Mouse (Mus musculus): ENCODE measurements around the gene Abcg1. TPM values are rescaled to one million over a fixed set of nuclear protein-coding genes. Genes with fewer than 3 reads are reported as not detected.

Abcg1 gene
- polyA plus RNA-seq, 1 experiment from 2014 or later: 8.9 TPM

GRCm38 (mm10) chr17:31145998-31146397 is 88.5 kb downstream of the Abcg1 start:
- ATAC-seq (no peak), DNase-seq (no peak)
- TF ChIP-seq EP300 (IDR thresholded peaks at IDR 0.05; ENCODE audit: low read depth): no peak
- no peak for TF ChIP-seq CTCF (IDR thresholded peaks at IDR 0.05; ENCODE audit: low read depth)
- Histone ChIP-seq H3K4me3 (ENCODE audit: low read depth, low read length) (no peak overlapping the region), H3K27ac (ENCODE audit: low read depth) (no peak overlapping the region), H3K9ac (replicated peaks) (no peak overlapping the region), H3K9me3 (ENCODE audit: low read length) (no peaks in the 10 kb centered on the region), H3K27me3 (ENCODE audit: insufficient read depth, low read length) (no peaks in the 10 kb centered on the region), H3K4me2 (ENCODE audit: low read depth, low read length) (no peak overlapping the region), H3K36me3 (replicated peaks; ENCODE audit: insufficient read depth, low read length) (no peaks in the 10 kb centered on the region), H3K4me1 (ENCODE audit: insufficient read depth) (no peaks in the 10 kb centered on the region)
- WGBS (ENCODE audit: insufficient replicate concordance): 50% methylated on average over 9 of the region's 9 CpGs

- WGBS (ENCODE audit: insufficient replicate concordance): 43% methylated on average over 5 of the region's 5 CpGs
- Histone ChIP-seq H3K4me2 (ENCODE audit: low read depth, low read length) (peak overlapping the region; percentile 63), H3K9me3 (ENCODE audit: low read length) (no peaks in the 10 kb centered on the region), H3K27ac (ENCODE audit: low read depth) (peak overlapping the region; percentile 72), H3K4me3 (ENCODE audit: low read depth, low read length) (0 out of 2 replicates have a peak overlapping the region, but pooled peaks have one; percentile 11), H3K27me3 (ENCODE audit: insufficient read depth, low read length) (no peaks in the 10 kb centered on the region), H3K36me3 (replicated peaks; ENCODE audit: insufficient read depth, low read length) (no peaks in the 10 kb centered on the region), H3K9ac (replicated peaks) (no peak overlapping the region), H3K4me1 (ENCODE audit: insufficient read depth) (peaks cover 5% of the 10 kb centered on the region; the same call in 1 of the 2 replicates)
- ATAC-seq (peak; percentile 97), DNase-seq (peak; percentile 57)
- TF ChIP-seq CTCF (IDR thresholded peaks at IDR 0.05; ENCODE audit: low read depth) (no peak), EP300 (IDR thresholded peaks at IDR 0.05; ENCODE audit: low read depth) (no peak)
These were observed 95.0 kb downstream of the Abcg1 start for GRCm38 (mm10) chr17:31152512-31152911.

- ATAC-seq (peak; percentile 79), DNase-seq (peak; percentile 45)
- Histone ChIP-seq H3K27ac (ENCODE audit: low read depth) (peak overlapping the region; percentile 72), H3K36me3 (replicated peaks; ENCODE audit: insufficient read depth, low read length) (no peaks in the 10 kb centered on the region), H3K4me2 (ENCODE audit: low read depth, low read length) (peak overlapping the region; percentile 63), H3K4me3 (ENCODE audit: low read depth, low read length) (0 out of 2 replicates have a peak overlapping the region, but pooled peaks have one; percentile 11), H3K9me3 (ENCODE audit: low read length) (no peaks in the 10 kb centered on the region), H3K4me1 (ENCODE audit: insufficient read depth) (peaks cover 5% of the 10 kb centered on the region; the same call in 1 of the 2 replicates), H3K9ac (replicated peaks) (no peak overlapping the region), H3K27me3 (ENCODE audit: insufficient read depth, low read length) (no peaks in the 10 kb centered on the region)
- WGBS (ENCODE audit: insufficient replicate concordance): 42% methylated on average over 9 of the region's 9 CpGs
- TF ChIP-seq CTCF (IDR thresholded peaks at IDR 0.05; ENCODE audit: low read depth): no peak
- no peak for TF ChIP-seq EP300 (IDR thresholded peaks at IDR 0.05; ENCODE audit: low read depth)
These were observed 95.6 kb downstream of the Abcg1 start for GRCm38 (mm10) chr17:31152966-31153499.

- no peaks in the 10 kb centered on the region for H3K27me3 ChIP-seq (ENCODE audit: insufficient read depth, low read length)
- DNase-seq (no peak), ATAC-seq (no peak)
- WGBS (ENCODE audit: insufficient replicate concordance): 31% methylated on average over 8 of the region's 8 CpGs
- H3K4me3 ChIP-seq (ENCODE audit: low read depth, low read length): no peak overlapping the region
- no peak overlapping the region for H3K4me2 ChIP-seq (ENCODE audit: low read depth, low read length)
- H3K9me3 ChIP-seq (ENCODE audit: low read length): no peaks in the 10 kb centered on the region
- no peak overlapping the region for H3K27ac ChIP-seq (ENCODE audit: low read depth)
- no peak for TF ChIP-seq EP300 (IDR thresholded peaks at IDR 0.05; ENCODE audit: low read depth)
- TF ChIP-seq CTCF (IDR thresholded peaks at IDR 0.05; ENCODE audit: low read depth): no peak
- no peak overlapping the region for H3K9ac ChIP-seq (replicated peaks)
- peaks cover 5% of the 10 kb centered on the region; the same call in 1 of the 2 replicates for H3K4me1 ChIP-seq (ENCODE audit: insufficient read depth)
- no peaks in the 10 kb centered on the region for H3K36me3 ChIP-seq (replicated peaks; ENCODE audit: insufficient read depth, low read length)
These were observed 96.3 kb downstream of the Abcg1 start for GRCm38 (mm10) chr17:31153785-31154184.

GRCm38 (mm10) chr17:31157921-31158320 is 100.4 kb downstream of the Abcg1 start:
- Histone ChIP-seq H3K4me3 (ENCODE audit: low read depth, low read length) (no peak overlapping the region), H3K4me2 (ENCODE audit: low read depth, low read length) (no peak overlapping the region), H3K36me3 (replicated peaks; ENCODE audit: insufficient read depth, low read length) (no peaks in the 10 kb centered on the region), H3K4me1 (ENCODE audit: insufficient read depth) (peaks cover 5% of the 10 kb centered on the region; the same call in 1 of the 2 replicates), H3K9ac (replicated peaks) (no peak overlapping the region), H3K27ac (ENCODE audit: low read depth) (no peak overlapping the region), H3K27me3 (ENCODE audit: insufficient read depth, low read length) (no peaks in the 10 kb centered on the region), H3K9me3 (ENCODE audit: low read length) (no peaks in the 10 kb centered on the region)
- TF ChIP-seq CTCF (IDR thresholded peaks at IDR 0.05; ENCODE audit: low read depth): no peak
- TF ChIP-seq EP300 (IDR thresholded peaks at IDR 0.05; ENCODE audit: low read depth): no peak
- WGBS (ENCODE audit: insufficient replicate concordance): 80% methylated on average over 6 of the region's 6 CpGs
- DNase-seq: no peak
- ATAC-seq: no peak

GRCm38 (mm10) chr17:31160291-31160690 is 102.8 kb downstream of the Abcg1 start:
- Histone ChIP-seq H3K9ac (replicated peaks) (no peak overlapping the region), H3K4me1 (ENCODE audit: insufficient read depth) (no peaks in the 10 kb centered on the region), H3K27ac (ENCODE audit: low read depth) (no peak overlapping the region), H3K4me3 (ENCODE audit: low read depth, low read length) (no peak overlapping the region), H3K27me3 (ENCODE audit: insufficient read depth, low read length) (no peaks in the 10 kb centered on the region), H3K36me3 (replicated peaks; ENCODE audit: insufficient read depth, low read length) (no peaks in the 10 kb centered on the region), H3K4me2 (ENCODE audit: low read depth, low read length) (no peak overlapping the region), H3K9me3 (ENCODE audit: low read length) (no peaks in the 10 kb centered on the region)
- DNase-seq (no peak), ATAC-seq (no peak)
- TF ChIP-seq EP300 (IDR thresholded peaks at IDR 0.05; ENCODE audit: low read depth) (no peak), CTCF (IDR thresholded peaks at IDR 0.05; ENCODE audit: low read depth) (no peak)
- WGBS (ENCODE audit: insufficient replicate concordance): 80% methylated on average over 4 of the region's 4 CpGs
